Mouse (Mus musculus) cerebellum, adult 2 months (tissue): ENCODE results near the gene Tspan14. TPM values are rescaled to one million over a fixed set of nuclear protein-coding genes. Genes with fewer than 3 reads are reported as not detected.

Source experiments
- DNase-seq, 2 experiments: peaks; one replicate each; pipeline ENCODE4 v3.0.0; 2021
- H3K27ac ChIP-seq: fragments of 200-500 bp; 2 replicates; pipeline ENCODE4 v1.5.1; 2012; ENCODE audit warnings: low read length, control low read depth, inconsistent platforms; ENCODE audit not compliant: insufficient read depth
- H3K27me3 ChIP-seq: fragments of 200-500 bp; 2 replicates; pipeline ENCODE4 v1.6.1; 2012; ENCODE audit warnings: inconsistent platforms, mild to moderate bottlenecking, low read length, moderate library complexity; ENCODE audit not compliant: control insufficient read depth, insufficient read depth
- H3K4me1 ChIP-seq: fragments of 200-500 bp; 2 replicates; pipeline ENCODE4 v1.6.1; 2011; ENCODE audit warnings: low read length; ENCODE audit not compliant: control insufficient read depth, insufficient read depth
- H3K4me3 ChIP-seq: fragments of 200-500 bp; replicated peaks from 2 replicates; pipeline ENCODE3; 2011; ENCODE audit warnings: mild to moderate bottlenecking, low read depth, low read length, control low read depth; ENCODE audit not compliant: insufficient read depth
- CTCF ChIP-seq: fragments of 200-500 bp; IDR thresholded peaks from 2 replicates; pipeline ENCODE4 v1.5.1; 2011; ENCODE audit warnings: low read depth, mild to moderate bottlenecking, control low read depth, low read length, moderate library complexity, borderline replicate concordance; ENCODE audit not compliant: insufficient read depth
- POLR2A ChIP-seq: fragments of 200-500 bp; IDR thresholded peaks from 2 replicates; pipeline ENCODE4 v1.6.1; 2011; ENCODE audit warnings: low read length, control low read depth, borderline replicate concordance; ENCODE audit not compliant: insufficient read depth
- WGBS: fragments of 180-500 bp; shearing (Covaris S2); methylation state at CpG from one replicate; pipeline ENCODE4 v1.1.7; 2018; 5-methylcytosine and 5-hydroxymethylcytosine counted together
- polyA plus RNA-seq: library from polyadenylated mRNA; depleted of rRNA; stranded (reverse); fragments of >200 nt; gene quantifications from 2 replicates; pipeline ENCODE4 v1.2.3, GENCODE M21; 2012

Tspan14 gene
- polyA plus RNA-seq, 1 experiment = 39.6 TPM

DNA sequence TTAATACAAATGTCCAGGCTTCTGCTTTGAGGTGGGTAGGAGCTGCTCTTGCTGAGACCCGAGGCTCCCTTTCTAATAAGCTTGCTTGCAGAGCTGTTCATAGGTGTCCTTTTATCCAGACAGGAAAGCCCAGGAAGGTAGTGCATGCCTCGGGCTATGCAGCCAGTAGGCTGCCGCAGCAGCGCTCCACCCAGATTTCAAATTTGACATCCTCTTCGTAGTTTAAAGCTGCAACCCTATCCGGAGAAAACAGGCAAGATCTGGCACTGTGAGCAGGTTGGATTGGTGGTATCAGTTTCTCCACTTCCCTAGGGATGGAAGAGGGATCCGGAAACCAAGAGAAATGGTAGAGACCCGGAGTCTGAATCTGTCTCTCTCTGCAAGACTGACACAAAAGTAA lies 72.7 kb downstream of the Tspan14 start:
- Histone ChIP-seq H3K27ac (no peak overlapping the region), H3K4me1 (no peaks in the 10 kb centered on the region), H3K27me3 (no peaks in the 10 kb centered on the region), H3K4me3 (no peak overlapping the region)
- TF ChIP-seq POLR2A (no peak), CTCF (no peak)
- WGBS = 82% methylated on average over 8 of the region's 8 CpGs
- DNase-seq = no peak

DNA sequence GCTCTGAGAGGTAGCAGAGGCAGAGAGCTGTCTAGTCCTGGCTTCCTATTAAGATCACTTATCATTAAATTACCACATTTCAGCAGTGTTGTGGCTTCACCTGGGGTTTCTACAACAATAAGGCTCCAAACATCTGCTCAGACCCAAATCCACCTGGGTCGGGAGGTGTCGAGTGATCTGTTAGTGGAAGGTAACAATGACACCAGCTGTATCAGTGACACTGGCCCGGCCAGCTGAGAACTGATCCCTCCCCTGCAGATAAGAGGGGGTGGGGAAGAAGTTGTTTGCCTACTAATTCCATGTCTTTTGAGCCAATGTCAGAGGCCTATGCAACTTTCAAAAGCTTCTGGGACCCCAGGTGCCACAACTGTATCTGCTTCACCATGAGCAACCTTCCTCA lies 73.4 kb downstream of the Tspan14 start, which contains the start of gene Sh2d4b:
TSS of gene Sh2d4b (minus strand) at position 71 of the 400 bp plus-strand sequence.
- DNase-seq = no peak
- Histone ChIP-seq H3K4me1 (no peaks in the 10 kb centered on the region), H3K27me3 (no peaks in the 10 kb centered on the region), H3K4me3 (no peak within 1 kb of the TSS), H3K27ac (no peak within 1 kb of the TSS)
- no peak for TF ChIP-seq POLR2A
- no peak for TF ChIP-seq CTCF
- WGBS = 85% methylated on average over 3 of the region's 3 CpGs

DNA sequence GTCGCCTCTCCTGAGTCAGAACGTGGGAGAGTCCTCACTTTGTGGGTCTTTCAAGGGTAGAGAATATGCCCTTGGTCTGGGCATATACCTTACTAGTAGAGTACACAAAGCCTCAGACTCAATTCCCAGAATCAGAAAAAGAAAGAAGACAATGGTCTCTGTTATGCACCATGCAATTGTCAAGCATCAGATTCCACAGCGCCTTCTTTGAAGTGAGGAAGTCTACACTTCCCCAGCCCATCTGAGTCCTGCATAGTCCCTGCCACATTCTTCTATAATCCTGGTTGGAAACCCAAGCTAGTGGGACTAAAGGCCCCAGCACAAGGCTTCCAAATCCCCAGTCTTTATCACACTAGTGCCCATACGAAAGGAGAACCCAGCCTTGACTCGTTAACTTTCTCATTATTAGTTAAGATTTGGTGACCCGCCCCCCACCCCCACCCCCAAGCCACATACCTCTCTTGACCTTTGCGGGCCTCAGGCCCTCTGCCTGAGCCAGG lies 74.2 kb downstream of the Tspan14 start:
- no peak for TF ChIP-seq POLR2A
- no peak for TF ChIP-seq CTCF
- Histone ChIP-seq H3K4me1 (no peaks in the 10 kb centered on the region), H3K27ac (no peak overlapping the region), H3K27me3 (no peaks in the 10 kb centered on the region), H3K4me3 (no peak overlapping the region)
- DNase-seq = no peak
- WGBS = 92% methylated on average over 7 of the region's 7 CpGs

DNA sequence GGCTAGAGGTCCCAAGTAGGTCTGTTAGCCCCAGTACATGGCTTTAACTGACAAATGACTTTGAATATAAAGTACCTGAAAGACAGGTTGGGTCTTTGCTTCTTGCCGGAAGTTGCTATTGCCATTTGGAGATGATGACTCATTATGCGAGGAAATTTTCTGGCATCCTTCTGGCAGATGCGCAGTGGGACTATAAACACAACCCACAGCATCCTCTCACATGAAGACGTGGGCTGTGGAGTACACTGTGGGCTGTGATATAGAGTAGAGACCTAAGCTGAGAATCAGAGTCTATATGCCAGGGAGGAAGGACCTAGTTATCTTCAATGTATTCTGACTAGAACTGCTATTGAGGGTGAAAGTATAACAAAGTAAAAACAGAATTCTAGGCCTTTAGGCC lies 75.1 kb downstream of the Tspan14 start:
- H3K27ac ChIP-seq = no peak overlapping the region
- no peaks in the 10 kb centered on the region for H3K4me1 ChIP-seq
- H3K27me3 ChIP-seq = no peaks in the 10 kb centered on the region
- TF ChIP-seq POLR2A (no peak), CTCF (no peak)
- DNase-seq = no peak
- no peak overlapping the region for H3K4me3 ChIP-seq
- 97% methylated on average over 4 of the region's 4 CpGs for WGBS

DNA sequence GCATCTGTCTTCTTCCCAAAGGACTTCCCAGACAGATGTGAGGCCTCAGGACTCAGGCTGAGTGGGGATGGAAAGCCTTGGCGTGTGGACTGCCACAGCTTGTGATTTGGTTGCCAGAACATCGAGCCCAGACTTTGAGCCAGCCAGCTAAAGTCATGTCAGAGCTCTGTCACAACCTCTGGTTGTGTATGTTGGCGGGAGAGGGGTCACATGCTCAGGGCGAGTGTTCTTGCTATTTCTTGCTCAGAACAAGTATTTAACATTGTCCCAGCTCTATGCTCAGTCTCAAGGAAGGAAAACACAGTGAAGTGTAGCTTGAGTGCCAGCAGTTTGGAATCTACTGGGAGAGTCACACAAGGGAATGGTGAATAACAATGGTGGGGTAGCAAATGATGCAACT lies 76.9 kb downstream of the Tspan14 start:
- 62% methylated on average over 4 of the region's 4 CpGs for WGBS
- Histone ChIP-seq H3K27ac (no peak overlapping the region), H3K4me3 (no peak overlapping the region), H3K27me3 (no peaks in the 10 kb centered on the region), H3K4me1 (no peaks in the 10 kb centered on the region)
- no peak for TF ChIP-seq CTCF
- no peak for TF ChIP-seq POLR2A
- no peak for DNase-seq

DNA sequence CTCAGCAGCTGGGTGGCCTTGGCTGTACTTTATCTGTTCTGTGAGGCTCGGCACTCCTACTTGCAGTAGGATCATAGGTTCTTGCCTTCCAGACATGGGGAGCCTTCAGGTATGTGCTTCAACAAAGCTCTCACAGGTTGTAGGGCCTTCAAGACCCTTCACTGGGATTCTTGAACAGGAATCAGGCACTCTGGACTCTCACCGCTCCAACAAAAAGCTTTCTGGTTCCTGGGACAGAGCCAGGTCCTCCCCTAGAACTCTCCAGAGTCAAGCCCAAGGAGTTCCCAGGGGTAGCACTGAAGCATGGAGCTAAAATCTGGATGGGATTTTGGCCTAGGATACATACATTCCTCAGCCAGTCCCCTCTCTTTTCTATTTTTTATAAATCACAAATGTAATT lies 77.4 kb downstream of the Tspan14 start:
- H3K27me3 ChIP-seq = no peaks in the 10 kb centered on the region
- TF ChIP-seq POLR2A (no peak), CTCF (no peak)
- H3K4me1 ChIP-seq = no peaks in the 10 kb centered on the region
- no peak overlapping the region for H3K4me3 ChIP-seq
- H3K27ac ChIP-seq = no peak overlapping the region
- DNase-seq = no peak
- 80% methylated on average over 2 of the region's 2 CpGs for WGBS

DNA sequence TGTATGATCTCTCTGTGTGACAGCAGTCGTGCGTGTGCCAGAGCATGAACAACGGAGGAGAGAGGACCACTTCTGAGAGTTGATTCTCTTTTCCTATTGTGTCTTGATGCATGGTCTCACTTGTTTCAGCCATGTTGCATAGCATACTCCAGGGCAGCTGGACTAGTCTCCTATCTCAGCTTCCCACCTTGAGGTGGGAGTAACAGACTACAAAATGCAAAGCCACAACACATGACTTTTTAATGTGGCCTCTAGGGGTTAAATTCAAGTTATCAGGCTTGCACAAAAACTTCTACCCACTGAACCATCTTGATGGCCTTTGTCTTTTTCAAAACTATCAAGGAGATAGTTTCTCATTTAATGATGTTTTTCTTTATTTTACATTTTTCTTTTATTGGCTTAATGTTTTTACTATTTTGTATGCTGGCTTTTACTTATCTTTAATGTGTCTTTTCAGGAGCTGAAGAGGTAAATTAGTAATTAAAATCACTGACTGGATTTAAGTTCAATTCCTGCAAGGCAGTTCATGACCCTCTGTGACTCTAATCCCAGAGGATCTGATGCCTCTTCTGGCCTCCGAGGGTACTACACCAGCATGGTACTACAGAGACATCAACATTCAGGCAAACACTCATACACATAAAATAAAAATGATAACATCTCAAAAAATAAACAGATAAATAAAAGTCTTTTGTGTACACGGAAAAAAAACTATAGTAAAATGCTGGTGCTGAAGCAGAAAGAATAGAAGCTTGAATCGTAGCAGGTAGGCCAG lies 80.0 kb downstream of the Tspan14 start:
- TF ChIP-seq CTCF = peak; percentile 30; the same call in 1 of the 2 replicates
- TF ChIP-seq POLR2A = no peak
- DNase-seq = no peak
- Histone ChIP-seq H3K4me1 (no peaks in the 10 kb centered on the region), H3K27ac (no peak overlapping the region), H3K27me3 (no peaks in the 10 kb centered on the region), H3K4me3 (no peak overlapping the region)
- WGBS = 83% methylated on average over 6 of the region's 6 CpGs

DNA sequence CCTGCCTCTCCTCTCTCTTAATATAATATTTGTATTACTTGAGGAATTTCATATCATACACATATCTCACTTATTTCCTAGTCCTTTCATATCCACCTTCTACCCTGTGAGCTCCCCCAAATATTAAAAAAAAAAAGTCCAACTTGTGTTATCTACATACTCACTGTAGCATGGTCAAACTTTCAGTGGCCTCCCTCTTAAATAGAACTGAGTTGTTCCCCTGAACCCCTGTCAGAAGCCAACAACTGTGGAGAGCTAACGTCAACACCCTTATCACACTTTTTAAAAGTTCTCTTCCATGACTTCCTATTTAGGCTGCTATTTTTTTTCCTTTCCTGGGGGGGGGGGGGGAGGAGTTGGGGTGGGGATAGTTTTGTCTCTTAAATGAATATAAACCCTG lies 80.9 kb downstream of the Tspan14 start:
- Histone ChIP-seq H3K4me3 (no peak overlapping the region), H3K27ac (no peak overlapping the region), H3K4me1 (no peaks in the 10 kb centered on the region), H3K27me3 (no peaks in the 10 kb centered on the region)
- DNase-seq = no peak
- TF ChIP-seq CTCF (no peak), POLR2A (no peak)
- 57% methylated on average over 1 of the region's 1 CpGs for WGBS
